ENCODE assay signal across 8 mouse cellular contexts in the genomic region with DNA sequence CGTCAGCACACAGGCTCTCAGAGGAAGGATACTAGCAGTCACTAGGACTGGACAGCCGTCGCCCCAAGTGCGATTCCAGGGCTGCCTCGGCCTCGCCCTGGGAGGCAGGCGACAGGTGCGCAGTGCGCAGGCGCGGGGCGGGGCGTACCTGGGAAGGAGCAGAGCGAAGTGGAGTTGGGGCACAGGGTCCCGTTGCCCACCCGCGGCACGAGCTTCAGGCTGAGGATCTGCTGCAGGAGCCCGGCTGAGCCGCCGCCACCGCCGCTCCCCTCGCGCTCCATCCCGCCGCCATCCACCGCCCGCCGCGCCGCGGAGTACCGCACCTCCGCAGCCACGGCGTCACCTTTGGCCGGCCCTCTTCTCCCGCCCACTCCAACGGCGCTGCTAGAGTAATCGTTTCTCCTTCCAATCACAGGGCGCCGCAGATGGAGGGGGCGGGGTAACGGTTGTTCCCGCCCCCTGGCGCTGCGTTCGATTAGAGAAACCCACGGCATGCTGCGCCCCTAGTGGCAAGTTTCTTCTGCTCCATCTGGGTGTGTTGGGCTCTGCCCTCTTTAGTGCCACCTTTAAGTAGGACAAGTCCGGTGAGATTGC. TPM values are rescaled to one million over a fixed set of nuclear protein-coding genes. Genes with fewer than 3 reads are reported as not detected.
A peak's percentile ranks its signal among the peaks of the same experiment; 100 is the strongest.
DNase-seq lines count a peak whose midpoint lies in the region; ATAC-seq lines count a peak whose summit lies in the region.

A gene (minus strand): TSS at position 396 of the 594 bp plus-strand sequence.

- peak; percentile 98 for ATAC-seq in megakaryocyte progenitor cell, adult 5-6 weeks (replicated peaks; ENCODE audit: poor library complexity)

- DNase-seq in adipocyte (ENCODE audit: low spot score), result peak; percentile 99
- peak; percentile 96 for DNase-seq in embryo, embryonic 10 days (ENCODE audit: low spot score)
- peak; percentile 97 for DNase-seq in gastrocnemius, postnatal 10 days
- peak; percentile 100 for DNase-seq in induced T-regulatory cell, adult 2 months (ENCODE audit: low read depth)
- peak; percentile 94 to 99 for DNase-seq in left cerebral cortex, adult 9 months (ENCODE audit: low spot score in 2 of 2)
- peak; percentile 98 for DNase-seq in right cerebral cortex, postnatal 14 days
- DNase-seq in urinary bladder, postnatal 36 days (ENCODE audit: low spot score in 2 of 2), result peak; percentile 97

RNA-seq across cellular contexts. Expression of the gene that starts here (rescaled TPM):
- total RNA-seq in gastrocnemius, postnatal 10 days (2021), result 1 to 10 TPM; 1.8 to 2.3 TPM
- 1.8 and 3.8 TPM in 2 replicates for total RNA-seq in megakaryocyte progenitor cell, adult 5-6 weeks (2015)
- total RNA-seq in megakaryocyte progenitor cell, adult 5-6 weeks (2017), result 0.78 and 0.87 TPM in 2 replicates

Comparison
In these comparisons a context has a peak if more than half of its experiments do, and no peak if none do; other contexts are left out.
1. Peak in every context shown above with its lines: DNase-seq and ATAC-seq.